In genomic region chr4:98404412-98404811, GRCm38 (mm10) we compare ENCODE assay signal across 16 mouse cellular contexts. TPM values are rescaled to one million over a fixed set of nuclear protein-coding genes. Genes with fewer than 3 reads are reported as not detected.
DNase-seq lines count a peak whose midpoint lies in the region; ATAC-seq lines count a peak whose summit lies in the region.
"Had no signal": no experiment of that assay in that cellular context is flagged by ENCODE, and none has a peak within 500 bp of the region (broad histone marks: within the 10 kb centered on the region; RNA-seq: fewer than 3 reads in every experiment).

No protein-coding gene starts in this region.

- H3K4me2 ChIP-seq in midbrain, embryonic 11.5 days, result no peak overlapping the region
- no peak overlapping the region for H3K4me2 ChIP-seq in midbrain, embryonic 13.5 days (replicated peaks)
- no peak overlapping the region for H3K4me2 ChIP-seq in kidney, embryonic 15.5 days
- H3K4me2 ChIP-seq: embryonic facial prominence, embryonic 12.5 days; forebrain, embryonic 15.5 days; hindbrain, embryonic 13.5 days had no signal

- H3K9ac ChIP-seq in midbrain, embryonic 11.5 days (ENCODE audit: low read length), result no peak overlapping the region
- no peak overlapping the region for H3K9ac ChIP-seq in midbrain, embryonic 13.5 days (replicated peaks)
- no peak overlapping the region for H3K9ac ChIP-seq in kidney, embryonic 15.5 days
- H3K9ac ChIP-seq: embryonic facial prominence, embryonic 12.5 days; forebrain, embryonic 15.5 days; hindbrain, embryonic 13.5 days had no signal

- no peak for ATAC-seq in midbrain, embryonic 11.5 days (ENCODE audit: low FRiP score)
- no peak for ATAC-seq in midbrain, embryonic 13.5 days
- peak; percentile 73; the same call in 1 of the 2 replicates for ATAC-seq in kidney, embryonic 15.5 days (replicated peaks; ENCODE audit: low FRiP score)
- ATAC-seq: forebrain, embryonic 15.5 days had no signal

- H3K4me1 ChIP-seq in midbrain, embryonic 11.5 days (ENCODE audit: control insufficient read depth, insufficient read depth, low read length), result no peaks in the 10 kb centered on the region
- no peaks in the 10 kb centered on the region for H3K4me1 ChIP-seq in midbrain, embryonic 13.5 days (replicated peaks)
- peaks cover 18% of the 10 kb centered on the region for H3K4me1 ChIP-seq in kidney, embryonic 15.5 days
- H3K4me1 ChIP-seq: embryonic facial prominence, embryonic 12.5 days; forebrain, embryonic 15.5 days; hindbrain, embryonic 13.5 days had no signal

- peak; percentile 28 for DNase-seq in midbrain, embryonic 11.5 days (ENCODE audit: low spot score, missing footprints)
- peak; percentile 23 to 77 for DNase-seq in kidney, postnatal 25 days
- no peak for DNase-seq in adrenal gland, adult 18-20 months (ENCODE audit: low spot score in 2 of 2)
- no peak for DNase-seq in cerebellum, adult 18-20 months
- DNase-seq: adrenal gland, adult 8-10 months; adrenal gland, postnatal 36 days; cerebellum, adult 8-10 months; cerebellum, postnatal 14 days; heart, adult 18-20 months; heart, postnatal 14 days had no signal

- H3K4me3 ChIP-seq in midbrain, embryonic 11.5 days (ENCODE audit: low read depth, low read length), result no peak overlapping the region
- H3K4me3 ChIP-seq in midbrain, embryonic 13.5 days (replicated peaks), result no peak overlapping the region
- H3K4me3 ChIP-seq in kidney, embryonic 15.5 days (replicated peaks), result no peak overlapping the region
- H3K4me3 ChIP-seq: embryonic facial prominence, embryonic 12.5 days; forebrain, embryonic 15.5 days; heart, embryonic 10.5 days; hindbrain, embryonic 13.5 days had no signal

- no peaks in the 10 kb centered on the region for H3K9me3 ChIP-seq in midbrain, embryonic 11.5 days (ENCODE audit: control insufficient read depth, low read length)
- H3K9me3 ChIP-seq in midbrain, embryonic 13.5 days, result no peaks in the 10 kb centered on the region
- no peaks in the 10 kb centered on the region for H3K9me3 ChIP-seq in kidney, embryonic 15.5 days (replicated peaks)
- H3K9me3 ChIP-seq: embryonic facial prominence, embryonic 12.5 days; forebrain, embryonic 15.5 days; heart, embryonic 10.5 days; hindbrain, embryonic 13.5 days had no signal

- no peaks in the 10 kb centered on the region for H3K27me3 ChIP-seq in midbrain, embryonic 11.5 days (ENCODE audit: control insufficient read depth, insufficient read depth, low read length)
- H3K27me3 ChIP-seq in midbrain, embryonic 13.5 days, result no peaks in the 10 kb centered on the region
- H3K27me3 ChIP-seq in kidney, embryonic 15.5 days, result no peaks in the 10 kb centered on the region
- H3K27me3 ChIP-seq: embryonic facial prominence, embryonic 12.5 days; forebrain, embryonic 15.5 days; hindbrain, embryonic 13.5 days had no signal

- 94% methylated on average over 6 of the region's 6 CpGs for WGBS in midbrain, embryonic 11.5 days
- WGBS in midbrain, embryonic 13.5 days, result 90% methylated on average over 6 of the region's 6 CpGs
- WGBS in kidney, embryonic 15.5 days, result 55% methylated on average over 6 of the region's 6 CpGs

- H3K27ac ChIP-seq in midbrain, embryonic 11.5 days (ENCODE audit: low read depth, low read length), result no peak overlapping the region
- H3K27ac ChIP-seq in midbrain, embryonic 13.5 days, result no peak overlapping the region
- H3K27ac ChIP-seq in kidney, embryonic 15.5 days, result no peak overlapping the region
- H3K27ac ChIP-seq: embryonic facial prominence, embryonic 12.5 days; forebrain, embryonic 15.5 days; heart, embryonic 10.5 days; hindbrain, embryonic 13.5 days had no signal

- H3K36me3 ChIP-seq in midbrain, embryonic 11.5 days (ENCODE audit: control insufficient read depth, insufficient read depth, low read length), result no peaks in the 10 kb centered on the region
- H3K36me3 ChIP-seq in midbrain, embryonic 13.5 days, result no peaks in the 10 kb centered on the region
- H3K36me3 ChIP-seq in kidney, embryonic 15.5 days, result peaks cover 5% of the 10 kb centered on the region; the same call in 1 of the 2 replicates
- H3K36me3 ChIP-seq: embryonic facial prominence, embryonic 12.5 days; forebrain, embryonic 15.5 days; heart, embryonic 10.5 days; hindbrain, embryonic 13.5 days had no signal

RNA-seq across cellular contexts. Expression of gene Patj, which starts 8.8 kb away (rescaled TPM):
- 7.3 and 7.4 TPM in 2 replicates for polyA plus RNA-seq in midbrain, embryonic 11.5 days (2014; fragmentation: Nextera tagmentation; extraction: Ambion mirVana)
- 6.0 and 7.5 TPM in 2 replicates for polyA plus RNA-seq in midbrain, embryonic 13.5 days (2015; fragmentation: Nextera tagmentation; extraction: Ambion mirVana)
- polyA plus RNA-seq in kidney, embryonic 15.5 days (2015; fragmentation: Nextera tagmentation; extraction: Ambion mirVana), result 26.5 and 26.6 TPM in 2 replicates
- 1 to 10 TPM; 3.0 to 6.1 TPM for total RNA-seq in adrenal gland, adult 18-20 months (2021)

RNA-seq across cellular contexts. Expression of gene Tm2d1, which starts 21.3 kb away (rescaled TPM):
- 98.4 and 106 TPM in 2 replicates for polyA plus RNA-seq in midbrain, embryonic 11.5 days (2014; fragmentation: Nextera tagmentation; extraction: Ambion mirVana)
- 120 and 134 TPM in 2 replicates for polyA plus RNA-seq in midbrain, embryonic 13.5 days (2015; fragmentation: Nextera tagmentation; extraction: Ambion mirVana)
- 99.6 and 113 TPM in 2 replicates for polyA plus RNA-seq in kidney, embryonic 15.5 days (2015; fragmentation: Nextera tagmentation; extraction: Ambion mirVana)
- 10 to 100 TPM; 35.9 to 40.5 TPM for total RNA-seq in adrenal gland, adult 18-20 months (2021)

Comparison
In these comparisons a context has a peak if more than half of its experiments do, and no peak if none do; other contexts are left out.
1. DNase-seq: peak in midbrain, embryonic 11.5 days (single experiment) and kidney, postnatal 25 days (2 of 2); none in adrenal gland, adult 18-20 months (0 of 2) and cerebellum, adult 18-20 months (0 of 2).